Mouse (Mus musculus) splenic B cell, adult 2 months (primary cell): ENCODE results near the gene Agbl4.

ENCODE experiments used
- DNase-seq: peaks from one replicate; pipeline ENCODE4 v3.0.0-alpha.2; 2011; ENCODE audit warnings: low read depth, low spot score
- H3K27me3 ChIP-seq: 2 replicates; pipeline ENCODE4 v1.6.1; 2012; ENCODE audit warnings: mild to moderate bottlenecking, low read length, moderate library complexity, mixed read lengths; ENCODE audit not compliant: control insufficient read depth, poor library complexity, insufficient read depth, severe bottlenecking
- H3K36me3 ChIP-seq: 2 replicates; pipeline ENCODE4 v1.6.1; 2012; ENCODE audit warnings: mild to moderate bottlenecking, low read length, moderate library complexity, mixed read lengths; ENCODE audit not compliant: control insufficient read depth, poor library complexity, insufficient read depth, severe bottlenecking

Agbl4 gene

GRCm38 (mm10) chr4:110735141-110735540 is 337.7 kb downstream of the Agbl4 start:
- DNase-seq: no peak
- no peaks in the 10 kb centered on the region for H3K36me3 ChIP-seq
- H3K27me3 ChIP-seq: no peaks in the 10 kb centered on the region

- no peaks in the 10 kb centered on the region; the same call in 1 of the 2 replicates for H3K27me3 ChIP-seq
- H3K36me3 ChIP-seq: no peaks in the 10 kb centered on the region
- no peak for DNase-seq
Observed at GRCm38 (mm10) chr4:110757941-110758340, 360.5 kb downstream of the Agbl4 start.

- H3K36me3 ChIP-seq: no peaks in the 10 kb centered on the region
- H3K27me3 ChIP-seq: no peaks in the 10 kb centered on the region
- no peak for DNase-seq
Observed at GRCm38 (mm10) chr4:110788596-110788995, 391.1 kb downstream of the Agbl4 start.

- no peak for DNase-seq
- no peaks in the 10 kb centered on the region for H3K36me3 ChIP-seq
- H3K27me3 ChIP-seq: no peaks in the 10 kb centered on the region
Observed at GRCm38 (mm10) chr4:110799902-110800301, 402.4 kb downstream of the Agbl4 start.

- DNase-seq: no peak
- Histone ChIP-seq H3K27me3 (no peaks in the 10 kb centered on the region), H3K36me3 (no peaks in the 10 kb centered on the region)
Observed at GRCm38 (mm10) chr4:110810947-110811346, 413.5 kb downstream of the Agbl4 start.

GRCm38 (mm10) chr4:110832776-110833175 is 435.3 kb downstream of the Agbl4 start:
- H3K36me3 ChIP-seq: no peaks in the 10 kb centered on the region
- no peak for DNase-seq
- no peaks in the 10 kb centered on the region for H3K27me3 ChIP-seq

GRCm38 (mm10) chr4:110879719-110880443 is 482.4 kb downstream of the Agbl4 start:
- Histone ChIP-seq H3K36me3 (no peaks in the 10 kb centered on the region), H3K27me3 (no peaks in the 10 kb centered on the region)
- no peak for DNase-seq

- no peak for DNase-seq
- Histone ChIP-seq H3K36me3 (no peaks in the 10 kb centered on the region), H3K27me3 (no peaks in the 10 kb centered on the region)
Observed at GRCm38 (mm10) chr4:110916061-110916460, 518.6 kb downstream of the Agbl4 start.

- no peaks in the 10 kb centered on the region for H3K36me3 ChIP-seq
- H3K27me3 ChIP-seq: no peaks in the 10 kb centered on the region
- no peak for DNase-seq
Observed at GRCm38 (mm10) chr4:110916565-110916964, 519.1 kb downstream of the Agbl4 start.

GRCm38 (mm10) chr4:110921013-110921412 is 523.6 kb downstream of the Agbl4 start:
- DNase-seq: no peak
- no peaks in the 10 kb centered on the region for H3K36me3 ChIP-seq
- H3K27me3 ChIP-seq: no peaks in the 10 kb centered on the region

- no peaks in the 10 kb centered on the region for H3K27me3 ChIP-seq
- H3K36me3 ChIP-seq: no peaks in the 10 kb centered on the region
- no peak for DNase-seq
Observed at GRCm38 (mm10) chr4:111001641-111002040, 604.2 kb downstream of the Agbl4 start.

- Histone ChIP-seq H3K36me3 (no peaks in the 10 kb centered on the region), H3K27me3 (no peaks in the 10 kb centered on the region)
- no peak for DNase-seq
Observed at GRCm38 (mm10) chr4:111004719-111005479, 607.4 kb downstream of the Agbl4 start.

- Histone ChIP-seq H3K27me3 (no peaks in the 10 kb centered on the region), H3K36me3 (no peaks in the 10 kb centered on the region)
- no peak for DNase-seq
Observed at GRCm38 (mm10) chr4:111019376-111019775, 621.9 kb downstream of the Agbl4 start.

- H3K27me3 ChIP-seq: no peaks in the 10 kb centered on the region
- H3K36me3 ChIP-seq: no peaks in the 10 kb centered on the region
- no peak for DNase-seq
Observed at GRCm38 (mm10) chr4:111067330-111067729, 669.9 kb downstream of the Agbl4 start.

- H3K36me3 ChIP-seq: no peaks in the 10 kb centered on the region
- no peak for DNase-seq
Observed at GRCm38 (mm10) chr4:111073738-111074497, 676.5 kb downstream of the Agbl4 start.

More at GRCm38 (mm10) chr4:111073738-111074497, 676.5 kb downstream of the Agbl4 start:
- no peaks in the 10 kb centered on the region for H3K27me3 ChIP-seq
